Mouse (Mus musculus) lung, embryonic 16.5 days (tissue): Measurements from ENCODE around the gene Rap1gds1. TPM values are rescaled to one million over a fixed set of nuclear protein-coding genes. Genes with fewer than 3 reads are reported as not detected.

Experiments
- ATAC-seq: fragments of 200-750 bp; cut with Nextera tagmentation; 2 replicates; pipeline ENCODE4 v1.8.0; 2017; ENCODE audit warnings: low read depth, mild to moderate bottlenecking, moderate library complexity
- H3K27ac ChIP-seq: fragments of 300-500 bp; sonication (generic); 2 replicates; pipeline ENCODE4 v1.5.1; 2014; ENCODE audit warnings: mild to moderate bottlenecking, control low read depth, low read length
- H3K27me3 ChIP-seq: fragments of 300-500 bp; sonication (generic); 2 replicates; pipeline ENCODE4 v1.6.1; 2014; ENCODE audit warnings: low read depth, low read length, mixed read lengths; ENCODE audit not compliant: control insufficient read depth, insufficient read depth
- H3K36me3 ChIP-seq: fragments of 300-500 bp; sonication (generic); 2 replicates; pipeline ENCODE4 v1.6.1; 2014; ENCODE audit warnings: low read length; ENCODE audit not compliant: control insufficient read depth, insufficient read depth
- H3K4me1 ChIP-seq: fragments of 300-500 bp; sonication (generic); replicated peaks from 2 replicates; pipeline ENCODE4 v1.6.1; 2014; ENCODE audit warnings: low read length, mixed read lengths; ENCODE audit not compliant: control insufficient read depth, insufficient read depth
- H3K4me2 ChIP-seq: fragments of 300-500 bp; sonication (generic); 2 replicates; pipeline ENCODE4 v1.6.1; 2014; ENCODE audit warnings: low read depth, low read length, control low read depth
- H3K4me3 ChIP-seq: fragments of 300-500 bp; sonication (generic); 2 replicates; pipeline ENCODE4 v1.5.1; 2014; ENCODE audit warnings: mild to moderate bottlenecking, low read length, control low read depth
- H3K9ac ChIP-seq: fragments of 300-500 bp; sonication (generic); 2 replicates; pipeline ENCODE4 v1.6.1; 2014; ENCODE audit warnings: low read length, control low read depth
- H3K9me3 ChIP-seq: fragments of 300-500 bp; sonication (generic); 2 replicates; pipeline ENCODE4 v1.6.1; 2016; ENCODE audit warnings: low read length; ENCODE audit not compliant: control insufficient read depth
- WGBS: fragments of 180-500 bp; shearing (Covaris S2); extraction: QIAGEN DNeasy Blood & Tissue Kit; methylation state at CpG from one replicate; pipeline ENCODE4 v1.1.7; 2014; 5-methylcytosine and 5-hydroxymethylcytosine counted together
- polyA plus RNA-seq: library from polyadenylated mRNA; unstranded; fragments of >200 nt; fragmentation: Nextera tagmentation; extraction: Ambion mirVana; gene quantifications from 2 replicates; pipeline ENCODE4 v1.2.1, GENCODE M21; 2015

Gene Rap1gds1
- polyA plus RNA-seq, 1 experiment from 2014 or later = 60.7 TPM

GRCm38 (mm10) chr3:138936780-138937179, 138.2 kb downstream of the Rap1gds1 start:
- no peak for ATAC-seq
- H3K9me3 ChIP-seq = no peaks in the 10 kb centered on the region
- H3K9ac ChIP-seq = no peak overlapping the region
- H3K4me3 ChIP-seq = no peak overlapping the region
- H3K4me1 ChIP-seq = no peaks in the 10 kb centered on the region
- no peaks in the 10 kb centered on the region for H3K27me3 ChIP-seq
- no peak overlapping the region for H3K27ac ChIP-seq
- peaks cover 19% of the 10 kb centered on the region for H3K36me3 ChIP-seq
- H3K4me2 ChIP-seq = no peak overlapping the region
- 74% methylated on average over 8 of the region's 8 CpGs for WGBS

GRCm38 (mm10) chr3:138927437-138927836, 147.6 kb downstream of the Rap1gds1 start:
- Histone ChIP-seq H3K27me3 (no peaks in the 10 kb centered on the region), H3K4me2 (no peak overlapping the region), H3K4me3 (no peak overlapping the region), H3K27ac (no peak overlapping the region), H3K36me3 (peaks cover 5% of the 10 kb centered on the region; the same call in 1 of the 2 replicates), H3K9ac (no peak overlapping the region), H3K4me1 (no peaks in the 10 kb centered on the region), H3K9me3 (no peaks in the 10 kb centered on the region)
- ATAC-seq = no peak
- 91% methylated on average over 4 of the region's 4 CpGs for WGBS

GRCm38 (mm10) chr3:138926161-138926560, 148.8 kb downstream of the Rap1gds1 start:
- Histone ChIP-seq H3K27ac (no peak overlapping the region), H3K9ac (no peak overlapping the region)
- WGBS = 93% methylated on average over 8 of the region's 8 CpGs

GRCm38 (mm10) chr3:138918241-138918640, 156.8 kb downstream of the Rap1gds1 start:
- Histone ChIP-seq H3K4me2 (no peak overlapping the region), H3K27ac (no peak overlapping the region), H3K9me3 (no peaks in the 10 kb centered on the region), H3K36me3 (no peaks in the 10 kb centered on the region), H3K4me3 (no peak overlapping the region), H3K4me1 (no peaks in the 10 kb centered on the region; the same call in 1 of the 2 replicates), H3K27me3 (no peaks in the 10 kb centered on the region), H3K9ac (no peak overlapping the region)
- WGBS = 60% methylated on average over 4 of the region's 4 CpGs
- no peak; the same call in 1 of the 2 replicates for ATAC-seq

More at GRCm38 (mm10) chr3:138926161-138926560, 148.8 kb downstream of the Rap1gds1 start:
- H3K36me3 ChIP-seq = peaks cover 5% of the 10 kb centered on the region; the same call in 1 of the 2 replicates
- no peaks in the 10 kb centered on the region for H3K4me1 ChIP-seq
- ATAC-seq = no peak
- H3K9me3 ChIP-seq = no peaks in the 10 kb centered on the region
- no peak overlapping the region for H3K4me2 ChIP-seq
- H3K4me3 ChIP-seq = no peak overlapping the region
- no peaks in the 10 kb centered on the region for H3K27me3 ChIP-seq

- Histone ChIP-seq H3K9ac (no peak overlapping the region), H3K27ac (no peak overlapping the region), H3K27me3 (no peaks in the 10 kb centered on the region), H3K4me2 (no peak overlapping the region), H3K36me3 (no peaks in the 10 kb centered on the region), H3K4me1 (no peaks in the 10 kb centered on the region; the same call in 1 of the 2 replicates), H3K9me3 (no peaks in the 10 kb centered on the region), H3K4me3 (no peak overlapping the region)
- 69% methylated on average over 4 of the region's 4 CpGs for WGBS
- ATAC-seq = no peak
Observed at GRCm38 (mm10) chr3:138917016-138917415, 158.0 kb downstream of the Rap1gds1 start.

- WGBS = 84% methylated on average over 4 of the region's 4 CpGs
- Histone ChIP-seq H3K27me3 (no peaks in the 10 kb centered on the region), H3K4me3 (no peak overlapping the region), H3K4me1 (no peaks in the 10 kb centered on the region; the same call in 1 of the 2 replicates), H3K4me2 (no peak overlapping the region), H3K27ac (no peak overlapping the region), H3K9ac (no peak overlapping the region), H3K9me3 (no peaks in the 10 kb centered on the region), H3K36me3 (no peaks in the 10 kb centered on the region)
- ATAC-seq = no peak
Observed at GRCm38 (mm10) chr3:138916591-138916990, 158.4 kb downstream of the Rap1gds1 start.

GRCm38 (mm10) chr3:138914626-138915288, 160.2 kb downstream of the Rap1gds1 start:
- no peak for ATAC-seq
- WGBS = 48% methylated on average over 8 of the region's 8 CpGs

GRCm38 (mm10) chr3:138912504-138912903, 162.5 kb downstream of the Rap1gds1 start:
- H3K4me3 ChIP-seq = no peak overlapping the region
- no peaks in the 10 kb centered on the region for H3K36me3 ChIP-seq
- ATAC-seq = no peak
- no peak overlapping the region for H3K27ac ChIP-seq
- no peaks in the 10 kb centered on the region for H3K9me3 ChIP-seq
- H3K9ac ChIP-seq = no peak overlapping the region
- H3K4me2 ChIP-seq = no peak overlapping the region
- no peaks in the 10 kb centered on the region; the same call in 1 of the 2 replicates for H3K4me1 ChIP-seq
- WGBS = 78% methylated on average over 8 of the region's 8 CpGs
- H3K27me3 ChIP-seq = no peaks in the 10 kb centered on the region

More at GRCm38 (mm10) chr3:138914626-138915288, 160.2 kb downstream of the Rap1gds1 start:
- no peaks in the 10 kb centered on the region for H3K36me3 ChIP-seq
- H3K4me3 ChIP-seq = no peak overlapping the region
- no peak overlapping the region for H3K27ac ChIP-seq
- H3K9ac ChIP-seq = no peak overlapping the region
- H3K4me1 ChIP-seq = no peaks in the 10 kb centered on the region; the same call in 1 of the 2 replicates
- H3K4me2 ChIP-seq = no peak overlapping the region
- H3K27me3 ChIP-seq = no peaks in the 10 kb centered on the region
- no peaks in the 10 kb centered on the region for H3K9me3 ChIP-seq

GRCm38 (mm10) chr3:138909313-138909712, 165.7 kb downstream of the Rap1gds1 start:
- H3K27ac ChIP-seq = no peak overlapping the region
- WGBS = 79% methylated on average over 2 of the region's 2 CpGs
- peaks cover 9% of the 10 kb centered on the region for H3K4me1 ChIP-seq
- H3K4me2 ChIP-seq = no peak overlapping the region
- no peaks in the 10 kb centered on the region for H3K9me3 ChIP-seq
- no peaks in the 10 kb centered on the region for H3K27me3 ChIP-seq
- ATAC-seq = no peak
- no peak overlapping the region for H3K4me3 ChIP-seq
- H3K36me3 ChIP-seq = no peaks in the 10 kb centered on the region
- no peak overlapping the region for H3K9ac ChIP-seq
